Mouse (Mus musculus) right cerebral cortex, postnatal 10 days (tissue): ENCODE measurements around the gene Padi2.

Experiments used
- DNase-seq, 2 experiments: peaks; one replicate each; pipeline ENCODE4 v3.0.0; 2021; ENCODE audit warnings: low spot score in 2 of 2

The Padi2 gene

GRCm38 (mm10) chr4:140958319-140958718 is 52.2 kb downstream of the Padi2 start:
- no peak for DNase-seq

GRCm38 (mm10) chr4:140959128-140959679 is 53.1 kb downstream of the Padi2 start:
- no peak for DNase-seq

GRCm38 (mm10) chr4:140959715-140960479 is 53.8 kb downstream of the Padi2 start:
- no peak for DNase-seq

- peak; percentile 98 to 99 for DNase-seq
Observed at GRCm38 (mm10) chr4:140960781-140961466, 54.8 kb downstream of the Padi2 start, which contains the start of gene Sdhb. TSS of gene Sdhb (plus strand) at chr4:140961203.

DNA sequence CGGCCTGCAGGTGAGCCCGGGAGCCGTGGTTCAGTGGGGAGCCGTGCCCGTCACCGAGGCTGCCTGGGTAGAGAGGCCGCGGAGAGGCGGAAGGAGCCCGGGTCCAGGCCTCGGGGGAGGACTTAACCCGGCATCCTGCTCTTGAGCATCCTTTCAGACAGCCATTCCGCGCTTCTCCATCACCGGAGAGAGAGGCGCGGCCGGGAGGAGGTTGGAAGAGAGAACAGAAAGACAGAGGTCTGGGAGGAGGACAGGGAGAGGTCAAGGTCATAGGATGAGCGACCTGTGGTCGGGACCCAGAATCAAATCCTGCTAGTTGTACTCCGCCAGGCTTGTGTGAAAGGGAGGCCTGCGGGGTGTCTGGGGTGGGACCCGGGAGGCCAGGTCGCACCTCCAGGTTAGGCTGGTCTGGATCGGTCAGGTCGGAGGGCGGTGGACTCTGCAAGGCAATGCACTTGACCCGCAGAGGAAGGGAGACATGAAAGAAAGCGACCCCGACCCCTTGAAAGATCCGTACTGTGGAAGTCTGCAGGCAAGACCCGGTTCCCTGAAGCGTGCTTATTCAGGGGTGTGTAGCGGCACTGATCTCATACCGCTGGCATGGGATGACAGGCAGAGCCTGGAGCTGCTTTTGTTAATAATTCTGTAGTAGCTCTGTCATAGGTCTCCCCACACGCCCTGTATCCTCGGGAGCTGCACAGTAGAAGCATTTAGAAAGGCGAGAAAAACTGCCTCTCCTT is 55.5 kb downstream of the Padi2 start:
- peak in 1 of 2 experiments; percentile 62 for DNase-seq

DNA sequence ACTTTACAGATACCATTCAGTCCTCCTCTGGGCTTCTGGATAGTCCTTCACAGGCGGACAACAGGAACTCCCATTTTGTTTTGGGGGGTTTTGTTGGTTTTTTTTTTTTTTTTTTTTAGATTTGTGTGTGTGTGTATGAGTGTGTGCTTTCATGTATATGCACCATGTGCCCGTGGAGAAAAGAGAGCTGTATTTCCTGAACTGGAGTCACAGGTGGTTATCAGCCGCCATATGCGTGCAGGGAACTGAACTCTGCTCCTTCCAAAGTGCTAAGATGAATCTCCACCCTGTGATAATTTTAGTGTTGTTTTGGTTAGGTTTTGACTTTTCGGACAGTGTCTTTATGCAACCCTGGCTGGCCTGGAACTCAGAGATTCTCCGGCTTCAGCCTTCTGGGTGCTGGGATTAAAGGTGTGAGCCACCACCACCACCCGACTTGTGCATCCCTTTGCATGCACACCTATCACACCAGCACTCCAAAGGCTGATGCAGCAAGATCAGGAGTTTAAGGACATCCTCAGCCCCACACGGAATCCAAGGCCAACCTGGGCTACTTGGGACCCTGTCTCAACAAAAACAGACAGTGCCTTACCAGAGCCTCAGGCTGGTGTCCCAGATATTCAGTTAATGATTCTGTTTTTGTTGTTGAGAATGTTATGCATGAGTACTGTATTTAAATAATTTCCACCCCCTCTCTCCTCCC is 56.2 kb downstream of the Padi2 start:
- DNase-seq = no peak

DNA sequence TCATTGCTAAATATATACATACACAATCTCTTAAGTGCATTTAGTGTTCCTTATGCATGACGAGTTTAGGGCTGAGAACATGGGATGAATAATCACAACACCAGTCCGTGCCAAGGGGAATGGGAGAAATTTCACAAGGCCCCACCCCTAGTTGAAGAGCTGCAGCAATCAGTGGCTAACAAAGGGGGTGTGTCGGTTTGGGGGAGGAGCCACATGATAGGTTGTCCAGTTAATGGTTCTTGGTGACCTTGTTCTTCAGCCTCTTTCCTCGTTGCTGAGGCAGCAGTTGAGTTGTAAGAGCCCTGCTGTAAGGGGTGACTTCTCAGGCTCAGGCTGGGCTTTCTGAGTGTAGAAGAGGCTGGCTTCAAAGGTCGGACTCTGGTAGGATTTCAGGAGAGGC is 56.8 kb downstream of the Padi2 start:
- peak in 1 of 2 experiments; percentile 71 for DNase-seq

DNA sequence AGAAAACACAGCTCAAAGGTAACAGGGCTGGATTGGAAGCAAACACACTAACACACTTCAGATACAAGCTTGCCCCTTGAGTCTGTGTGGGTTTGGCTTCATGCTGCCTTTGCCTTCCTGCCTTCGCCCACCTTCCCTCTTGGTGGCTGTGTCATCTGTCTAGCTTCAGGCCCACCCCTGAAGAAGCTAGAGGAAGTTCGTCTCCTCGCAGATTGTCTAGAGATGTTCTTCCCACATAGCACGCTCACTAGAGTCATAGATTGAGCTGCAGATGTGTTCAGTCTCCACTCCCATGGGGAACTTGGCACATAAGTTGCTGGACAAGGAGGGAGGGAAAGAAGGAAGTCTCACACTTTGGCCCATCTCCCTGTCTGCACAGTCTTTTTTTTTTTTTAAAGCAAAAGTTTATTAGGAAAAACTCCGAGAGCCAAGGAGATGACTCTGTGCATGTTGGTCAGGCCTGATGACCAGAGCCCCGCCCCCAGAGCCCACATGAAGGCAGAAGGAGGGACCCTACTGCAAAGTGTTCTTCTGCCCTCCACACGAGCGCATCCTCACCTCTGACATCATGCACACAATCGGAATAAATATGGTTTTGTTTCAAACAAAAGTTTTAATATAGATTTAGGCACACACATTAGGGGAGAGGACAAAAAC is 57.9 kb downstream of the Padi2 start:
- DNase-seq = no peak

DNA sequence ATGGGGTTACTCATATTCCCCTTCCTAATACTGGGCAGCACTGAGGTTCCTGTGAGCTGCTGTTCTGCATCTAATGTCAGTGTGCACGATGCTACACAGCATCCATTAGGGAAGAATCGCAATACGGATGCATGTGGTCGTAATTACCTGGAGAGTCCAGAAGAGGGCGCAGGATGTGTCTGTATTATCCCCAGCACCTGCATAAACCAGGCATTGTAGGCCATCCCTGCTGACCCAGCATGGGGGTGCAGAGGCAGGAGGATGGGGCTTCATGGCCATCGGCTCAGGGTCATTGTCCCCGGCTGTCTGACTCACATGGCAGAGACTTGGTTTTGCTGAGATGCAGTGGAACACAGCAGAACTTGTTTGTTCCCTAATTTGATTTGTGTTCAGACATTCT is 58.5 kb downstream of the Padi2 start:
- DNase-seq = peak; percentile 82 to 85

- DNase-seq = no peak
Observed at GRCm38 (mm10) chr4:140967386-140968159, 61.4 kb downstream of the Padi2 start.

GRCm38 (mm10) chr4:140971691-140972090 is 65.5 kb downstream of the Padi2 start:
- no peak for DNase-seq

- no peak for DNase-seq
Observed at GRCm38 (mm10) chr4:140974408-140974807, 68.3 kb downstream of the Padi2 start.

DNA sequence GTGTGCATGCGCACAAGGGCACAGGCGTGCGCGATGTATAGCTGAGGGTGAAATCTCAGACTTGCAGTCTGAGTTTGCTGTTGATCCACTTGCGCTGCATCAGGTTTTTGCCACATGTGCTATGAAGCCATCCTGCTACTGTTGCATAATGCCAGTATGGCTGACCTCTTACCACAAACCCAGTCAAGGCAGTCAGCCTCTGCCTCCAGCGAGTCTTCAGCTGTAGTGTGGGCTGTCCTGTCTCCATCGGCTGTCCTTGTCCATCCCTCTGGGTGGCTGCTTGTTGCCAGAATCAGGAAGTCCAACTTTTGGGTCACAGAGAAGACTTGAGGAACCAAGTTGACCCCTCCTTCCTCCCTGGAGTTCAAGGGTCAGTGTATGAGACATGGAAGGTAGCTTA is 69.2 kb downstream of the Padi2 start:
- no peak for DNase-seq

- no peak for DNase-seq
Observed at GRCm38 (mm10) chr4:140977278-140977677, 71.1 kb downstream of the Padi2 start.

DNA sequence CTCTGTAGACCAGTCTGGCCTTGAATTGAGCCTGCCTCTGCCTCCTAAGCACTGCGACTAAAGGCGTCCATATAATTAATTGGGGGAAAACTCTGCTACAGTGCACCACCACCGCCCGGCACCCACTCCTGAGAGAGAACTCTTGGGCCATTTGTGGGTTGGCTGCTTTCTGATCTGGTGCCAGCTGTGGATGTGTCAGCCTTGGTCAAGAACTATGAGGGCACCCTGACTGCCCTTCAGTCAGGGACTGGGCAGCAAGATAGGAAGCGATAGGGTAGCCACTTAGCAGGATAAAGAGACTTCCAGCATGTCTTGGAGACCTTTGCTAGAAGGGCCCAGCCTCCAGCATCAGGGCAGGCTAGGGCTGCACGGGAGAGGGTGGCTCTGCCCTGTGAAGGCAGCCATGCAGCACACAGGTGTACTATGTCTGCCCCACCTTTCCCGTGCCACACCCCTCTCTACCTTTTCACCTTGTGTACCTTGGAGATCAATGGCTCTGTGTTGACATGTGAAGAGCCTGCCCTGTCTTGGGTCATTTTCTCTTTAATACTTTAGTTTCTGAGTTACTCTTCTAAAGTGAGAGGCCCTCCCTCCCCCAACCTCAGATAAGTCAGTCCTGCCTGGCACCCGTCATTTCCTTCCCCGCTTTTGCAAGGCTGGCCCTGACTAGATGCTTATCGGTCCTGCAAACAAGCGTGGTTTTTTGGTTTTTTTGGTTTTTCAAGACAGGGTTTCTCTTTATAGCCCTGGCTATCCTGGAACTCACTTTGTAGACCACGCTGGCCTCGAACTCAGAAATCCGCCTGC is 71.9 kb downstream of the Padi2 start:
- DNase-seq = no peak

- DNase-seq = no peak
Observed at GRCm38 (mm10) chr4:140981605-140982004, 75.5 kb downstream of the Padi2 start.

DNA sequence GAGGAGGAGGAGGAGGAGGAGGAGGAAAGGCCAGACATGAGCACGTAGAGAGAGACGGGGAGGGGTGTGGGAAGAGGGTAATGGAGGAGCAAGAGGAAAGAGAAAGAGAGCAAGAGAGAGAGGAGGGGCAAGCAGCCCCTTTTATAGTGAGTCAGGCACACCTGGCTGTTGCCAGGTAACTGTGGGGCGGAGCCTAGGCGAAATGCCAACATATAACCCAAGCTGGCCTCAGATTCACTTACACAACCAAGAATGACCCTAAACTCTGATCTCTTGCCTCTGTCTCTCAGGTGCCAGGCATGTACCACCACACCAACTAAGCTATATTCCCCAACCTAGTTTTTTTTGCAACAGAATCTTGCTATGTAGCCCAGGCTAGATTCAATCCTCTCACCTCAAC is 76.7 kb downstream of the Padi2 start:
- no peak for DNase-seq

DNA sequence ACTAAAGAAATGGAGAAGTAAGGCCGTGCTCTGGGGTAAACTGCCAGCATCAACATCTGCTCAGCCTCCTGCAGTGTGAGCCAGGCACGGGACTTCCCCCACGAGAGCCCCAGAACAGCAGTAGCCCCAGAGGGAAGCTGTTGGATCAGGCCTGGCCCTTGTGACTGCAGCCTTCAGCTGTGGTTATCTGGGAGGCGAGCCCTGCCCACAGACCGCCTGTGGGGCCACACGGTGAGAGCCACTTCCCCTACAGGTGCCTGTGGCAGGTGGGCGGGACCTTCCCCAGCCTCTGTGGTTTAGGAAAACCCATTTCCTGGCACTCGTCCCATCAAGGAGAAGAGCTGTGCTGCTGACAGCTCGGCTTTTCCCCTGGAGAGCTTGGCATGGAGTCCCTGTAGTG is 77.3 kb downstream of the Padi2 start:
- DNase-seq = peak; percentile 68 to 76

GRCm38 (mm10) chr4:140984544-140984943 is 78.4 kb downstream of the Padi2 start:
- no peak for DNase-seq
